Mouse (Mus musculus): ENCODE measurements at regions not wholly inside any gene's neighbourhood (a gene's known extent, or its start where the extent isn't known, plus 50 kb on each side); places are given as distances from the start of the nearest gene placed in this dataset.
A peak's percentile ranks its signal among the peaks of the same experiment; 100 is the strongest.

GRCm38 (mm10) chr17:7467638-7468037 lies 82.4 kb upstream of the Unc93a2 start:
- Histone ChIP-seq H3K27me3 (ENCODE audit: poor library complexity, severe bottlenecking) (no peaks in the 10 kb centered on the region), H3K4me1 (peaks cover 25% of the 10 kb centered on the region), H3K4me3 (no peak overlapping the region), H3K36me3 (replicated peaks) (no peaks in the 10 kb centered on the region), H3K9me3 (peaks cover 7% of the 10 kb centered on the region), H3K27ac (peak overlapping the region; percentile 76)
- no peak for DNase-seq (ENCODE audit: extremely low spot score, low spot score)
- WGBS = 53% methylated on average over 3 of the region's 3 CpGs

GRCm38 (mm10) chr17:7464901-7465300 lies 79.6 kb upstream of the Unc93a2 start:
- no peak overlapping the region for H3K4me3 ChIP-seq
- H3K4me1 ChIP-seq = peaks cover 35% of the 10 kb centered on the region
- WGBS = 69% methylated on average over 3 of the region's 3 CpGs
- DNase-seq (ENCODE audit: extremely low spot score, low spot score) = no peak
- H3K36me3 ChIP-seq (replicated peaks) = no peaks in the 10 kb centered on the region
- H3K9me3 ChIP-seq = peaks cover 12% of the 10 kb centered on the region
- H3K27ac ChIP-seq = no peak overlapping the region; the same call in 1 of the 2 replicates
- H3K27me3 ChIP-seq (ENCODE audit: poor library complexity, severe bottlenecking) = no peaks in the 10 kb centered on the region

- Histone ChIP-seq H3K4me3 (no peak overlapping the region), H3K9me3 (peaks cover 6% of the 10 kb centered on the region), H3K36me3 (replicated peaks) (no peaks in the 10 kb centered on the region), H3K4me1 (peaks cover 15% of the 10 kb centered on the region), H3K27me3 (ENCODE audit: poor library complexity, severe bottlenecking) (no peaks in the 10 kb centered on the region), H3K27ac (peak overlapping the region; percentile 78)
- DNase-seq (ENCODE audit: extremely low spot score, low spot score) = peak; percentile 49
- 8% methylated on average over 6 of the region's 6 CpGs for WGBS
Observed at GRCm38 (mm10) chr17:7461164-7461563, 75.9 kb upstream of the Unc93a2 start.

- no peaks in the 10 kb centered on the region for H3K27me3 ChIP-seq (ENCODE audit: poor library complexity, severe bottlenecking)
- 89% methylated on average over 11 of the region's 11 CpGs for WGBS
- H3K36me3 ChIP-seq (replicated peaks) = no peaks in the 10 kb centered on the region
- H3K4me3 ChIP-seq = no peak overlapping the region
- no peak overlapping the region for H3K27ac ChIP-seq
- DNase-seq (ENCODE audit: extremely low spot score, low spot score) = no peak
- H3K9me3 ChIP-seq = no peaks in the 10 kb centered on the region
- peaks cover 18% of the 10 kb centered on the region for H3K4me1 ChIP-seq
Observed at GRCm38 (mm10) chr17:7456939-7457338, 71.7 kb upstream of the Unc93a2 start.

- H3K27ac ChIP-seq = no peak overlapping the region
- no peaks in the 10 kb centered on the region for H3K9me3 ChIP-seq
- peak; percentile 63 for DNase-seq (ENCODE audit: extremely low spot score, low spot score)
- WGBS = 58% methylated on average over 1 of the region's 1 CpGs
- H3K4me1 ChIP-seq = no peaks in the 10 kb centered on the region
- no peaks in the 10 kb centered on the region for H3K36me3 ChIP-seq (replicated peaks)
- H3K4me3 ChIP-seq = no peak overlapping the region
- no peaks in the 10 kb centered on the region for H3K27me3 ChIP-seq (ENCODE audit: poor library complexity, severe bottlenecking)
Observed at GRCm38 (mm10) chr17:7443822-7444221, 58.6 kb upstream of the Unc93a2 start.

GRCm38 (mm10) chr17:7435075-7435474 lies 49.8 kb upstream of the Unc93a2 start:
- no peaks in the 10 kb centered on the region for H3K36me3 ChIP-seq (replicated peaks)
- 80% methylated on average over 3 of the region's 3 CpGs for WGBS
- no peaks in the 10 kb centered on the region for H3K4me1 ChIP-seq
- H3K4me3 ChIP-seq = no peak overlapping the region
- no peak for DNase-seq (ENCODE audit: extremely low spot score, low spot score)
- no peak overlapping the region for H3K27ac ChIP-seq
- no peaks in the 10 kb centered on the region for H3K9me3 ChIP-seq
- H3K27me3 ChIP-seq (ENCODE audit: poor library complexity, severe bottlenecking) = no peaks in the 10 kb centered on the region

All from forebrain, embryonic 10.5 days (tissue).